Mouse (Mus musculus): ENCODE results near the gene Wwc1.

Gene Wwc1

DNA sequence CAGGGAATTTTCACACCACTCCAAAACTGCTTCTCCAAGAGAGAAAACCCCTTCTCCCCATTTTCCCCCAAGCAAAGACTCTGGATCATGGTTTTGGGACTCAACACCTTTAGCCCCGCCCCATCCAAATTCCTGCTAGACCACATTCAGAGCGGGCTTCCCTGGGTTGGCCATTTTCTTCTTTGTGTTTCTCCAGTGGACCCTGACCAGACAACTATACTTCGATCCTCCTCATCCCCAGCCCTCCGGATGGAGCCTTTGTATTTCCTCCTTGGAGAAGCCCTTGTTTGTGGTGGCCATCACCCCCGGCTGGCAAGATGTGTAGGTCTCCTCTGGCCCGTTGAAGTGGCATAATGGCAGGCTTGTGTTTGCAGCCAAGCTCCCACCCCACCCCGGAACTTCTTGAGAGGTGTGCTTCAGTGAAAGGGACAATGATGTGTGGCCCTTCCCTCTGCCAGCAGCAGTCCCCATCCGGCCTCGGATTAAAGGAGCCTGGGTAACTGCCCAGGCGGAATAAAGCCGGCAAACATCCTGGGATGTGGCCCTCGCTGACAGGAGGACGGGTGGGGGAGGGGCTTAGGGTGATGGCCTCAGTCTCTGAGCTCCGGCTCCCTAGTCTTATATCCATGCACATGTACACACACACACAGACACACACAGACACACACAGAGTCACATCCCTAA, 46.8 kb downstream of the Wwc1 start:
- DNase-seq (ENCODE audit: low spot score in 2 of 2), result no peak

DNA sequence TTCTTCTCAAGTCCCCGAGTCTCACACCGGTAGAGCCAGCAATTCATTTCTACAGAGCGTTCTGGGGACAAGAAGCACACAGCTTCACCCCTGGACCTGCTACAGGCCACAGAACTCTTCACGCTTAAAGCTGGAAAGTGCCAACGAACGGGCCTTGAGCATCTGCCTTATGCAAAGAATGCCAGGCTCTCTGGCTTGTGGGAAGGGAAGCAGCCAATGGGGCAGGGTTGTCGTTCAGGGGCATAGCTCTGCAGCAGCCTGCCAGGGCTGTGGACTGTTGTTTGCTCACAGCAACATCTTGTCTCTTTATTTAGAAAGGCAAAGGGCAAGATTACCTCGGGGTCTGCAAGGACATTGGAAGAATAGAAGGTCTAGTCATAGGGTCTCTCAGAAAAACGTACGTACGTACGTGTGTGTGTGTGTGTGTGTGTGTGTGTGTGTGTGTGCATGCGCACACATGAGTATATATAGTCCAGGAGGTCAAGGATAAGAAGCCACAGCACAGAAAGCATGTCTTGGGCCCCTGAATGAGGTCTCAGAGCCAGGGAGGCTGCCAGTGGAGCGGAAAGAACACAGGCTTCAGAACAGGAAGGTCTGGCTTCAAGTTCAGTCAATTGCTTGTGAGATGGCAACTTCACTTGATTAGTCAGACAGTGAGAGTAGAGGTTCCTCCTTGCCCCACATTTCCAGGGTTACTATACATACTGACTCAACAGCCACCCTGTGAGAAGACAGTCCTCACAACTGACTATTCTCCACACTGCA, 48.0 kb downstream of the Wwc1 start:
- DNase-seq (ENCODE audit: low spot score in 2 of 2), result no peak

DNA sequence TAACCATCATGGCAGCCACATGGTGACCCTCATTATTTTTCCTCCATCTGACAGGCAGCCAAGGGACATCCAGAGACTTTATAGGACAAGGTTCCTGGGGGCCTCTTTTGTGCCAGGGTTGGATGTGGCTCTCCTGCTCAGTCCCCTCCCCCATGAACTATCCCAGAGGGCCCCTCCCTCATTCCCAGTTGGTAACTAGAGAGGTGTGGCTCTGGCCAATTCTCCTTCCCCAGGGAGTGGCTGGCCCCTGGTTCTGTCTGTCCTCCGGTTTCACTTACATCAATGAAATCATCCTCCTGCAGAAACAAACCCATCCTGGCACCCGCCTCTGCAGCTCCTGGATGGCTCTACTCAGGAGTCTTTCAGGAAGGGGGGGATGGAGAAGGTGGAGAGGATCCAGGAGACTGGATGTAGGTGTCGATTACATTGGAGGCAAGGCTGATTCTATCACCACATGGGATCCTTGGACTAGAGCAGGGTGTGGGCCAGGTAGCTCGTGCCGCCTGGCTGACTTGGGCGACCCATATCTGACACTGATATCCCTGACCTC, 49.7 kb downstream of the Wwc1 start:
- no peak for DNase-seq (ENCODE audit: low spot score in 2 of 2)

DNA sequence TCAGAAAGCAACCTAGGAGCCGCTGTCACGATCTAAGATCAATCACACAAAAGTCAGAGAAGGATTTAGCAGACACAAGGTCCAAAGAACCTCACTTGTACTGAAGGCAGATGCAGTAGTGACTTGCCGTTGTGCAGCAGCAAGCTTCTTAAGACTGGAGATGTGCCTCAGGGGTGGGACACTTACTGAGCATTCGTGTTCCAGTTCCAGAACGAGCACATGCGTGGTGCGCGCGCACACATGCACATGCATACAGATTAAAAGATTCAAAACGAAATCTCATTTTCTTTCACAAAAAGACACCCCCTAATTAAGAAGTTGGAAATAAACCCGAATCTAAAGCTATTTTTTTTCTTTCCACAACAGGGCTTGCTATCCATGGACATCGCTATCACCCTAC, 51.9 kb downstream of the Wwc1 start:
- no peak for DNase-seq (ENCODE audit: low spot score in 2 of 2)

DNA sequence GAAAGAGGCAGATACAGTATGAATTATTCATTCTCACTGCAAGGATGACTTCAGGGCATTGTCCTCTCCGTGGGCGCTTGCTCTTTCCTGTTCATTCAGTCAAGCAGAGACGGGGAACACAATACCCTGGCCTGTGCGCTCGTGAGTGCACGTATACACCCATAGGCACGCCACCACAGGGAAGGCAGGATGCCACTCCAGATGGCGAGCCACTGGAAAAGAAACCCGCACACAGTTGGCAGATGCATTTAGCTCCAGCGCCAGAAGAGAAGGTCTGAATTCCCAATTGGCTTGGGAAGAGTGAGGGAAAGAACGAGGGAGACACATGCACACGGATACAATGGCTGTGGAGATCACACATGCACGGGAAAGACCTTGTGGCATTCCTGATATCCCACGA, 53.0 kb downstream of the Wwc1 start:
- peak; percentile 66 to 68 for DNase-seq (ENCODE audit: low spot score in 2 of 2)

DNA sequence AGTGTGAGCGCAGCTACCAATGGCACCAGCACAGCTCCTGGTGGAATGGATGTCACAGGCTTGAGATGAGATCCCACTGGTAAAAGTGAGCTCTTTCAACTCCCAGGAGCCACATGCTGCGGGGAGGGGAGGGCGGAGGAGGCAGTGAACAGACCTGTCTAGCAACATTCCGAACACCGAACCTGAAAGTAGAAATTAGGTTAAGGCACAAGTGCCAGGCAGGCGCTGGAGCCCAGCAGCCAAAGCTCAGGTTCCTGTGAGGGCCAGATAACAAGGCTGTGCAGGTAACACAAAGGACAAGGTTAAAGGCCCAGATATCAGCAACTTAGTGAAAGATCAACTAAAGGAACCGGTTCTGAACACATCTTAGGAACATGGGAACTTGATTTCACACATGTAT, 54.7 kb downstream of the Wwc1 start:
- DNase-seq (ENCODE audit: low spot score in 2 of 2), result no peak

DNA sequence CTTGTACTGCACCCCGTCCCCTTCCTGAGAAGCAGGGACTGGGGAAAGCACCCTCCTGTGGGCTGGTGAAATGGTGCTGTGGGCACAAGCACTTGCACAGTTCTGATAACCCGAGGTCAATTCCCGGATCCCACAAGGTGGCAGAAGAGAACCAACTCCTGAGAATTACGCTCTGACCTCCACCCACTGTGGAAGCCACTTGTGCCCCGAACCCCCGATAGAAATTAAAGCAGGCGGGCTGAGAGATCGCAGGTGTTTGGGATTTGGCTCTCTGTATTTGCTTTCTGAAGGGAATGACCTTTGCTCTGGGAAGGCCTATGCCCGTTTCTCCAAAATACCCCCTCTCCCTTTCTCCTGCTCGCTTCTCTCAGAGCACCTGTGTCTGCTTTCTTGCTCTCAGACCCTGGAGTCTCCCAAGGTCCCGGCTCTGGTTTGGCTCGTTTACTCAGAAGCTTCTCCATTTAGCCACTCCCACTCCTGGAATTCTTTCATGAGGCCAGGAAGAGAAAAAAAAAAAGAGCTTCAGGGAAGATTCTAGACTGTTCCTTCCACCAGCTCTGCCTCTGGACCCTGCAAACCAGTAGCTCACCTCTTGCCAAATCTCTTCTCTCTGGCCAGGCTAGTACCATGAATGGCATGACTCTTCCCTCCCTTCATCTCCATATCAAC, 58.0 kb downstream of the Wwc1 start:
- no peak for DNase-seq (ENCODE audit: low spot score in 2 of 2)

DNA sequence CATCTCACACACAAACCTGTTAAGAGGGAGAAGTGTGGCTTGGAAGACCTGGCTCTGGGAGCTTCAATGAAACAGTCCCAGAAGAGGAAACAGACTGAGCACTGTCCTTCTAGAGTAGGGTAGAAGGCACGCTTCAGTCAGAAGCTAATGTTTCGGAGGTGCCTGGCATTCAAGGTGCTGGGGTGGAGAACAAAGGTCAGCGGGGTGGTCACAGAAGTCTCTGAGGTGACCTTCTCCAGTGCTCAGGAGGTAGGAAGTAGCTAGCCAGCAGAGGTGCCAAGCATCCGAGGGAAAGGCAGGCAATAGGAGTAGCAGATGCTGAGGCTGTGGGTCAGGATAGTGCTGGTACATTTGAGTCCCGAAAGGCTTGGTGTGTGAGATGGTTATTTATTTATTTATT, 59.6 kb downstream of the Wwc1 start:
- no peak for DNase-seq (ENCODE audit: low spot score in 2 of 2)

DNA sequence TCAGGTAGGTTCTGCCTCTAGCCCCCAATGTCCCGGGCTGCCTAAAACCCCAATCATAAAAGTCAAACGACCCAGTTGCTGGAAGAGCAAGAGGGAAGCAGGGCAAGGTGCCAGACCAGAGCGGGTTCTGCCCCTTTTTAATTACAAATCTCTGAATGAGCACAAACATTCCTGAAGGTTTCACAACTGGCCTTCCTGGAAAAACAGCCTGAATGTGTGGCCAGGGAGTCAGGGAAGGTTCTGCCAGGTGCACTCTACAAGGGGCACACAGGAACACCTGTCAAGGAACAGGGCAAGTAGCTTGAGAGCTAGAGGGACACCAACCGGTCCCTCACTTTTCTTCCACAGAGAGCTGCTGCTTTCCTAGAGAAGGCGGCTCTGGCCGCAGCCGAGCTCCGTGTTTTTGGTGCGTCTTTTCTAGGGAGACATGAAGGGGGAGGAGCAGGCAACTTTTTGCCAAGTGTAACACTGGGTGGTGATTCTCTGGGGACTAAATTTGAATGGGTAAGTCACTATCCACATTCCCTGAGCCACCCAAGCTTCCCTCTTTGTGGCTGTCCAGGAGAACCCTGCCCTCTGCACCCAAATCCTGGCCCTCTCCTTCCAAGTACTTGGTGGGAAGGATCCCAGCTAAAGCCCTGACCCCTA, 60.3 kb downstream of the Wwc1 start:
- no peak for DNase-seq (ENCODE audit: low spot score in 2 of 2)

DNA sequence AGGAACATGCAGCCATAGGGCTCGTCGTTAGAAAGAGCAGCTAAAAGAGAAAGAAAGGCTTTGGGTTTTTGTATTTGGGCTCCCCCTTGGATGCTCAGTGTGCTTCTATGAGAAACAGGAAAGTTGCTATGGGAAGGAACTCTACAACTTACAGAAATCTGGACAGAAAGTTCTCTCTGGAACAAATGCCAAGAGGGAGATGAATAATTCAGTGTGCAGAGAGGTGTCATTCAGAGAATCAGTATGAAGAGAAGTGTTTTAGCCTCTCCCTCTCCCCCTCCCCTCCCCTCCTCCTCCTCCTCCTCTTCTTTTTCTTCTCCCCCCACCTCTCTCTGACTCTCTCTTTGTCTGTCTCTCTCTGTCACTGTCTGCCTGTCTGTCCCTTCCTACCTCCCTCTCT, 60.9 kb downstream of the Wwc1 start:
- DNase-seq (ENCODE audit: low spot score in 2 of 2), result no peak

DNA sequence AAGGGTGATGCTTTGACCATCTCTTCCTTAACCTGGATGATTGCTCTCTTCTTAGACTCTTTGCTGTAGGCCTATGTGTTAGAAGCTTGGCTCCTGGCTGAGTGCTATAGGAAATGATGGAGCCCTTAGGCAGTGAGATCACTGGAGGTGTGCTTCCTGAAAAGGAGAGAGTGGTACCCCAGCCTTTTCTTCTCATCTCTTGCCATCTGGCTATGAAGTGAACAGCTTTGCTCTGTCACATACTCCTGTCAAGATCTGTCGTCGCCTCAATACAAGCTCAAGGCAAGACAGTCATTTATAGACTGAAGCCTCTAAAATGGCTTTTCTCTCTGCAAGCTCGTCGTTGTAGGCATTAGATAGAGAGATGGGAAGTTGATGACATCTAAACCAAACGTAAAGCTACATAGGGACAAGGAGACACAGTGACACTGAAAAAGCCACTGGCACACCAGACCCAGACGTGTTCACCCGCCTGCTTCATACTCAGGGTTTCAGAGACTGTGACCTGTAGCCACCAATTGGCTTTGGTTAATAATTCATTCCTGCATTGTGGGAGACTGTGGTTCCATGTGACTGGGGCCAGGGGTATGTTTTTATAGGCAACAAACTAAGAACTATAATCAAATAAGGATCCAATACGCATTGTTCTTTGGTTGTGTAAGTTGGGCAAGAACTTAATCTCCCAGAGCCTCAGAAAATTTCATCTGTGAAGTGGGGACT, 63.7 kb downstream of the Wwc1 start:
- DNase-seq (ENCODE audit: low spot score in 2 of 2), result no peak

DNA sequence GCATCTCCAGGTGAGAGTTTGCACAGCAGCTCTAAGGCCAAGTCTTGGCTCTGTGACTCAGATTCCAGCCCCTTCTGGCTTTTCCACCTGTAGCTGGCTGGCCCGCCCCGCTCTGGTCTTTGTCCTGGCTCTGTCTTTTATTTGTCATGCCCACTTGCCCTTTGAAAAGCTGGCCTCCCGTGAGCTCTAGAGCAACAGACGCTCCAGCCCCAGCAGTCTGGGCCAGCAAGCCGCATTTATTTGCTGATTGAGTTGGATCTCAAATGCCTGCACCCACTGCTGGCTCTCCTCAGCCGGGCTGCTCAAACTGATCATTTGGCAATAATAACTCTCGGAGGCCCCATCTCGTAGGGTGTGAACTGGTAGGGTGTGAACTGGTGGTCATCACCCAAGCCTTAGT, 64.8 kb downstream of the Wwc1 start:
- DNase-seq (ENCODE audit: low spot score in 2 of 2), result no peak

DNA sequence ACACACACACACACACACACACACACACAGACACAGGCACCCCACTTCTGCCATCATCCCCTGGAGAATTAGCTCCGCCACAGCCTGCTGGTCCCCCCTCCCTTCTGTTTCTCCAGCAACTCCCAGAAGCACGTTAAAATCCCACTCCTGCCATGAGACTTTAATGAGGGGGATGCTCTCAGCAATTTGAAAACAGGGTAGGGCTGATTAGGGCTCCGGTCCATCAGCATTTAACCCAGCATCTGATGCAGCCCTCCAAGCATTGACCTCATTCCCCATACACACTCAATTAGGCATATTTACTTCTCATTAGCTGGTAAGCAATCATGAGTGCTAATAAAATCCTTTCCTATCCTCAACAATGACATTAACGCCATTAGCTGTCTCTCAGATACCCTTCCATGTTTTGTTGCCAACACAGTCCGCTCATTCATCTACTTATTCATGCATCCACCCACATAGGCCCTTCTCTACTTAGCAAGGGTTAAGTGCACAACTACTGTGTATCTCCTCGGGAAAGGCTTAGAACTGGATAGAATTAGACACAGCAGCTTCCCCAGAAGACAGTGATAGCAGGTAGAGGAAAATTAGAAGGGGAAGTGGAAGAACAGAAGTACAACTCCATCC, 66.8 kb downstream of the Wwc1 start:
- no peak for DNase-seq (ENCODE audit: low spot score in 2 of 2)

DNA sequence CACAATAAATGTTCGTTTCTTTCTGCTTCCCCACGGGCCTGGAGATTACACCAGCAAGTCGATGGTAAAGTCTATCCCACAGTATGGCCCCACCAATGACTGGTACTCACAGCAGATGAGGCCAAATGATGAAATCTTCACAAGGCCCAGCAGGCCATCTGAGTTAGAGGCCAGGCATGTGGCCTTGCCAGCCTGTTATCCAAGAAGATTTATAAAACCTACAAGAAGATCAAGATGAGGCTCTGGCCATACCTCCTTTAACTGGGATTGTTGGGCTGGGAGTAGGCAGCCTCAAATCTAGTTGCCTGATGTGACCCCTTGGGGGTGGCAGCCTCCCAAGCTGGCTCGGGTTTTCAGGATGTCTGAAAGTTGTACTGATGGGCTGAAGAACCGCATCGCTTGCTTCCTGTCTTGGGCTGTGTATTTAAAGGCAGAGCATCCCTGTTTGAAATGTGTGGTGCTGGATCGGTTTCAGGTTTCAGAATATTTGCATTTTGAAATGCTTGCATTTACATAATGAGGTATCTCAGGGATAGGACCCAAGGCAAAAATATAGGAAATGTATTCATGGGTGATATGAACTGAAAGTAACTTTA, 75.3 kb downstream of the Wwc1 start:
- no peak for DNase-seq (ENCODE audit: low spot score in 2 of 2)

DNA sequence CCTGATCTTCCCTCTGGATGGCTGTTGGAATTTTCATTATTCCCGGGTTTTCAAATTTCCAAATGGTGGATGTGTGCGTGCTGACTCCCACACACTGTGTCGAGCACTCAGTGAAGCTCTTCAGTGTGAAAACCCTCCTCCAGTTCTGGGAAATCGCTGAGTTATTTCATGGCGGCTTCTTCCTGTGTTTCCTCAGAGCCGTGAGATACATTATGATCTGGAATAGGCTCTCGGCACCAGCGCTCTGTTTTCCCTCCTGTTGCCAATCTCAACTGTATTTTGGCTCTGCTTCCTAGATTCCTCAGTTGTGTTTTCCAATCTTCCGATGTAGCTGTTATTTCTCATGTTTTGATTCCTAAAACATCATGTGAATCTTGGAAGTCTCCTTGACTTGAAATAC, 77.2 kb downstream of the Wwc1 start:
- DNase-seq (ENCODE audit: low spot score in 2 of 2), result peak; percentile 56 to 62

DNA sequence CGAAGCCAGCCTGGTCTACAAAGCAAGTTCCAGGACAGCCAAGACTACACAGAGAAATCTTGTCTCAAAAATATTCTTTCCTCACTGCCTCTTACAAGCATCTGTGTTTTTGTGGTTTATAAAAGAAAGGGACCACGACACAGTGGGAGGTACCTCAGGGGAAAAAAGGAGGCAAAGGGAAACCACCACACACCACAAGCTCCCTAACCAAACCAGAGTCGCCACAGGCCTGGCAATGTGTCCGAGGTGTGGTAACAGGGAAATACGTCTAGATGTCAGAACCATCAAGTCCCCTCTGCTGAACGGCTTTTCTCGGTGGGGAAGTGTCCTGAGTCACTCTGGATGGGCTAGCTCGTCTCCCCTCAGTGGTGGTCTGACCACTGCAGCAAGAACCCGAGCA, 80.4 kb downstream of the Wwc1 start:
- no peak for DNase-seq (ENCODE audit: low spot score in 2 of 2)

DNA sequence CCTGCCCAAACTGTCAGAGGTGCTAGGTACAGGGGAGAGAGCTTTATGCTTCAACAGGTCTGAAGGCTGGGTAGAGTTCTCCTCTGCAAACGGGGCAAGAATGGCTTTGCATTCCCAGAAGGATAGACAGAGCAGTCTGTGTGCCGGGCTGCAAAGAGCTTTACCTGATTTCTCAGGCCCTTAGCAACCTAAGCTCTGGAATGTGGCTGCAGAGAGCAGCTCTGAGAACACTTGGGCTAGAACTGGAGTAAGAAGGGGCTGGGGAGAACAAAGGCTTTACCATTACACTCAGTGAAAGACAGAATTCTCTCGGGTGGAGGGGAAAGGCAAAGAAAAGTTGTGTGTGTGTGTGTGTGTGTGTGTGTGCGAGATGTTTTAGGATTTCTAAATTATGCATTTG, 86.9 kb downstream of the Wwc1 start:
- no peak for DNase-seq (ENCODE audit: low spot score in 2 of 2)

DNA sequence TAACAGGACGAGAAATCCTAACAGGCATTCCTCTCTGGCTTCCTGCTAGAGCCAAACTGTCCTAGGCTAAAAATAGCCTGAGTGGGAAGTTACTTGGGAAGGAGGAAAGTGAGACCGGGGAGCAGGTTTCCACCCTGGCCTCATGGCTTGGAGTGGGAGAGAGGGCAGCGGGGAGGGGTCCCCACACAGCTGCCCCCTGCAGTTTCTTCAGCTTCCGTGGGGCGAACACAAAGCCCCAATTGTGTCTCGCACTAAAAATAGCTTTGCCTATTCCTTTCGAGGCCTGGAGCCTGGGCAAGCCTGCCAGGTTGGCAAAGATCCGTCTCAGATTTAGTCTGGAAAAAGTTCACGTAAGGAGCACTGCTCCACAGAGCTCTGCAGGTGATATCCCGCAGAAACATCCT, 87.3 kb downstream of the Wwc1 start:
- peak; percentile 36 to 49 for DNase-seq (ENCODE audit: low spot score in 2 of 2)

DNA sequence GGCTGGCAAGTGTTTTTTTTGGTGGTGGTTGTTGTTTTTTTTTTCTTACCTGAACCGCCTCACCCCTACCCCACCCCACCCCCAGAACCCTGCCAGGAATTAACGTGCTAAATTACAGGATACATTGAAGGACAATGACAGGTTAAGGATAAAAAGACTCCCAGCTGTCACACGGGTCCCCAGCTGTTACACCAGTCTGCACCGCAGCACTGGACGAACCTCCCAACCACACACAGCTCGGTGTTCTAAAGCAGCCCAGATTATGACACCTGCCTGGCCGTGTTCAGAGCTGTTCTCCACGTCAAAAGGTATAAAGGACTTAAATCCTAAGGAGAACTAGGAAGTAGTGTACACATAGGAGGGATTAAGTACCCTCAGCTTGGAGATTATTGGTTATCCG, 88.0 kb downstream of the Wwc1 start:
- no peak for DNase-seq (ENCODE audit: low spot score in 2 of 2)

DNA sequence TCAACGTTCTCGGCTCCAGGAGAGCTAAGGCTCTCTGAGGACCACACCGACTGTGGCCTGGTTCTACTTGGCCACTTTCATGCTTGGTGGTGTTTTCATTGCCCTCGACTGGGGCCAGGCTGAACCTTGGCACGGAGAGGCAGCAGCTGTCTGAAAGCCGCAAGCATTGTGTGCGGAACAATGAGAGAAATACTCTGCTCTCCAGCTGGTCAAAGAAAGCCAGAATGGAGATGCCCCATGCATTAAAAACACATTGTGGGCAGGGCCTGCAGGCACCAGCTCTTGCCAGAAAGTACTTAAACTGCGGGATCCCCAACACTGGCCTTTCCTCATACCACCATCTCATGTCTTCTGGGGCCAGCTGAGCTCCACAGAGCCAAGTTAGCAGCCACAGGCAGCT, 91.5 kb downstream of the Wwc1 start:
- DNase-seq (ENCODE audit: low spot score in 2 of 2), result no peak

DNA sequence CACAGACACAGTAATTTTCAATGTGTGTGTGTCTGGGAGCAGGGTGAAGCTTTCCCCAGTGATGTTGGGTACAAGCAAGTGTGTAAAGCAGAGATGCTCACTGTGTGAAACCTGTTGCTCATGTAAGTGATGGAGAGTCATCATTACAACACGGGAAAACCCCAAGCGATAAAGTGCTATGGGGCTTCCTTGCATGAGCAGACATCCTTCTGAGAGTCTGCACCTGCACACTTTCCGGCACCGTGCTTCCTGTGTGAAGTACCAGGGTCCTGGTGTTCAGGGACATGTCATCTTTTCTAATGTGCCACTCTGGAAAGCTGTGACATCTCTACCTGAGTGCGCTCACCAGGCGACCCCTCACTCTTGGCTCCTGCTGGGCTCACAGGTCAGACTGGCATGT, 97.5 kb downstream of the Wwc1 start:
- no peak for DNase-seq (ENCODE audit: low spot score in 2 of 2)

Measured in right cerebral cortex, adult 2 months (tissue).